Mouse (Mus musculus): ENCODE measurements around the gene Enkd1. TPM values are rescaled to one million over a fixed set of nuclear protein-coding genes. Genes with fewer than 3 reads are reported as not detected.

Enkd1 gene
- polyA plus RNA-seq, 1 experiment from 2014 or later: 54.3 TPM

DNA sequence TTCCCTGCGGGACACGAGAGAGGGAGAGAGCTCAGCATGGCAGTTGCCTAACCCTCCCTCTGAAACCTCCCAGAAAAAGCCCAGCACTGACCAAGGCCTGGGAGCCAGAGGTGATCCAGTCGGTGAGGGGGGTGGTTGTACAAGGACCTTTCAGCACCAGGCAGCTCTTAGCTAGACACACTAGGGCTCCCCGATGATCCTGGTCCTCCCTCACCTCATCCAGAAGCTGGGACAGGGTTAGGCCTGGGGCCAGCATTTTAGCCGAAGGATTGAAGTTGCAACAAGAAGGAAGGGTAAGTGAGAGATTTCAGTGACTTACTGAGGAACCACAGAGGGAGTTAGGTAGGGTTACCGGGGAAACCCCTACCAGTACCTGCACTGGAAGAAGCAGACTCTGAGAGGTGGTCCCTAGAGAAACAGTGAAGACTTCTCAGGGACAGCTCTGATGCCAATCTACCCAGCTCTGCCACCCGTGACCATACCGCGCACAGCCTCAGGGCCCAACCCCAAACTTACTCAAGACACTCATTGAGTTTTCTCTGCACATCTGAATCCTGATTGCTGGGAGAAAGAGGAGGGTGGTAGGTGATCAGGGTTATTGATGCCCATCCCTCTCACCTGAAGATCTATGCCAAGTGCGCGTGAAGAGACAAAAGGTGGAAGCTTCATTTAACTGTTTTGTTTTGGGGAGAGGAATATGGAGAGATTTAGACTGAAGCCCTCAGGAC, 8.4 kb downstream of the Enkd1 start:
- peaks cover 11% of the 10 kb centered on the region for H3K27me3 ChIP-seq (ENCODE audit: poor library complexity, severe bottlenecking)
- peak overlapping the region; percentile 77 for H3K4me3 ChIP-seq
- peaks cover 58% of the 10 kb centered on the region for H3K36me3 ChIP-seq (replicated peaks)
- H3K9me3 ChIP-seq: no peaks in the 10 kb centered on the region
- peaks cover 37% of the 10 kb centered on the region for H3K4me1 ChIP-seq
- no peak overlapping the region; the same call in 1 of the 2 replicates for H3K27ac ChIP-seq
- DNase-seq (ENCODE audit: extremely low spot score, low spot score): no peak
- WGBS: 87% methylated on average over 11 of the region's 11 CpGs

DNA sequence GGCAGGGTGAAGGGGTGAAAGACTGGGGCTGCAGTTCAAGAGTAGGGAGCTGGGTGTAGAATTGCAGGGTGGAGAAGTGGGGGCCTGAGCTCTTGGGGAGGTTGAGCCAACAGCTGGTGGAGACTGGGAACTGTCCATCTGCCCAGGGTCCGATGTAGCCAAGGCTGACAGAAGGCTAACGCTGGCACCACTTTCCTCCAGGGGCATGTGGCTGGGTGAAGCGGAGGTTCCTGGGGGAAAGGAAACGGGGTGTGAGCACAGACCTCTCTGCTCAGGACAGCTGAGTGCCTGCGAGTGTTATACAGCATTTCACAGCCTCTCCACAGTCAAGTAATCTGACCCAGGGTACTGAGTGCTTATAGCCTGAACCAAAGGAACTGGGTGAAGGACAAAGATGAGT, 9.3 kb downstream of the Enkd1 start:
- no peak for DNase-seq (ENCODE audit: extremely low spot score, low spot score)
- Histone ChIP-seq H3K4me3 (no peak overlapping the region), H3K9me3 (no peaks in the 10 kb centered on the region), H3K27me3 (ENCODE audit: poor library complexity, severe bottlenecking) (peaks cover 20% of the 10 kb centered on the region), H3K4me1 (peaks cover 42% of the 10 kb centered on the region), H3K36me3 (replicated peaks) (peaks cover 49% of the 10 kb centered on the region), H3K27ac (no peak overlapping the region)
- 95% methylated on average over 5 of the region's 5 CpGs for WGBS

DNA sequence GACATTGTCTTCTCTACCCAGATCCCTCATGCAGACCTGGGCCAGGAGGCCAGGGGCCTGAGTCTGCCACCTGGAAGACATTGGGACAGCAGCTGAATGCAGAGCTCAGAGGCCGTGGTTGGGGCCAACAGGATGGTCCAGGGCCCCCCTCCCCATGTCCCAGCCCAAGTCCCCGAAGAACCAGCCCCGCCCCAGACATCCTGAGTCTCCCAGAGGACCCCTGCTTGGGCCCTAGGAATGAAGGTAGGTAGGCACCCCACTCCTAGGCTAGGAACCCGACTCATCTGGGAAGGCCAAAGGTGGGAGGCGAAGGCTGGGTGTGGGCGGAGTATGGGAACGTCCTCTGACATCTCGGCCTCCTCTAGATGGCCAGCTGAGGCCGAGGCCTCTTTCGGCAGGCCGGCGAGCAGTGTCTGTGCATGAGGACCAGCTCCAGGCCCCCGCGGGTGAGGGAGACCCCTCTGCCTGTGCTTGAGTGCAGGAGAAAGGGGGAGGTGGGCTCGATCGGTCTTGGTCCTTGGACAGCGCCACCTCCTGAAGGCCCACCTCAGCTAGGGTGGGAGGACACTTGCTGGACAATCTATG, 10.7 kb downstream of the Enkd1 start:
- Histone ChIP-seq H3K9me3 (peaks cover 7% of the 10 kb centered on the region), H3K27me3 (ENCODE audit: poor library complexity, severe bottlenecking) (peaks cover 20% of the 10 kb centered on the region), H3K4me3 (0 out of 2 replicates have a peak overlapping the region, but pooled peaks have one; percentile 2), H3K4me1 (peaks cover 39% of the 10 kb centered on the region), H3K36me3 (replicated peaks) (peaks cover 41% of the 10 kb centered on the region), H3K27ac (no peak overlapping the region)
- no peak for DNase-seq (ENCODE audit: extremely low spot score, low spot score)
- whole genome bisulfite sequencing: 91% methylated on average over 17 of the region's 17 CpGs

DNA sequence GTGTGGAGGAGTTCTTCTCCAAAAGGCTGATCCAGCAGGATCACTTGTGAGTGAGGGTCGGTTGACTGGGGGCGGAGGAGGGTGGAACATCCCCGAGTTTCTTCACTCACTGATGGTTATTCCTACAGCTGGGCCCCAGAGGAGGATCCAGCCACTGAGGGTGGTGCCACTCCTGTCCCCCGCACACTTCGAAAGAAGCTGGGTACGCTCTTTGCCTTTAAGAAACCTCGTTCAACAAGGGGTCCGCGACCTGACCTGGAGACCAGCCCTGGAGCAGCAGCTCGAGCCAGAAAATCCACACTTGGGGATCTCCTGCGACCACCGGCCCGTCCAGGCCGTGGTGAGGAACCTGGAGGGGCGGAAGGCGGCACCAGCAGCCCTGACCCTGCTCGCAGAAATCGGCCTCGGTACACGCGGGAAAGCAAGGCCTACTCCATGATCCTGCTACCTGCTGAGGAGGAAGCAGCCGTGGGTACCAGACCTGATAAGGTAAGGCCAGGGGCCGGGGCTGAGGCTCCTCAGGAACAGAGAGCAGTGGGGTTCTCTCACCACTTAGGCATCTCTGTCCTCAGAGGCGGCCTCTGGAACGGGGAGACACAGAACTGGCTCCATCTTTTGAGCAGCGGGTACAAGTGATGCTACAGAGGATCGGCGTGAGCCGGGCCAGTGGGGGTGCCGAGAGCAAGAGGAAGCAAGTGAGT, 12.8 kb downstream of the Enkd1 start:
- Histone ChIP-seq H3K4me3 (no peak overlapping the region), H3K4me1 (peaks cover 24% of the 10 kb centered on the region), H3K27me3 (ENCODE audit: poor library complexity, severe bottlenecking) (peaks cover 21% of the 10 kb centered on the region), H3K36me3 (replicated peaks) (peaks cover 37% of the 10 kb centered on the region), H3K27ac (no peak overlapping the region), H3K9me3 (peaks cover 7% of the 10 kb centered on the region)
- WGBS: 82% methylated on average over 30 of the region's 30 CpGs
- no peak for DNase-seq (ENCODE audit: extremely low spot score, low spot score)

DNA sequence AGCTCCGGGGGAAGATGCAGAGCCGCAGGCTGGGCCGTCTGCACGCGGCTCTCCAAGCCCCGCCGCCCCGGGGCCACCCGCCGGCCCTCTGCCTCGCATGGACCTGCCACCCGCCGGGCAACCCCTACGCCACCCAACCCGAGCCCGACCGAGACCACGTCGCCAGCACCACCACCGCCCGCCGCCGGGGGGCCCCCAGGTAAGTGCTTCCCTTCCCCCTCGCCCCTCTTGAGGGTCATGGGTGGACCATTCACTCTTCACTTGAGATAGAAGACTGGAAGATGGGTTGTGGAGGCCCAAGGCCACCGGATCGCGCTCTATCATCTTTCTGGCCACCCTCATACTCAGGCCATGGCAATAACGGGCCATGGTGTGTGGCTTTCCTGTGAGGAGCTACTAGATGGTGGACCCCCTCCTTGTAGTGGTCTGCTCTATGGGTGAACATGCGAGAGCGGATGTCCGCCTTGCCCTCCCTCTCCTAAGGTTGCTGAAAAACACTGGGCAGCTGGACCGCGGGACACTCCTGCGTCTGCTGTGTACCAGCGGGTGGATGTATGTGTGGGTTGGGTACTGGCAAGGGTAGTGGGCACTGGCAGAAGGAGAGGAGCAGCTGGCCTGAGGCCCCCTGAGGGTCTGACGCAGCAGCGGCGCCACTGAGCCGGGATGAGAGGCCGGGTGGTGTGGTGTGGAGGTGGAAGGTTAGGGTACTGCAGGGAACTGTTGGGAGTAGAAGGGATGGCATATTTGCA, 13.8 kb downstream of the Enkd1 start:
- 7% methylated on average over 40 of the region's 40 CpGs for WGBS
- H3K4me1 ChIP-seq: peaks cover 16% of the 10 kb centered on the region
- H3K9me3 ChIP-seq: peaks cover 7% of the 10 kb centered on the region
- H3K36me3 ChIP-seq (replicated peaks): peaks cover 34% of the 10 kb centered on the region
- peaks cover 28% of the 10 kb centered on the region for H3K27me3 ChIP-seq (ENCODE audit: poor library complexity, severe bottlenecking)
- DNase-seq (ENCODE audit: extremely low spot score, low spot score): no peak
- H3K4me3 ChIP-seq: peak overlapping the region; percentile 59
- H3K27ac ChIP-seq: peak overlapping the region; percentile 70; the same call in 1 of the 2 replicates

DNA sequence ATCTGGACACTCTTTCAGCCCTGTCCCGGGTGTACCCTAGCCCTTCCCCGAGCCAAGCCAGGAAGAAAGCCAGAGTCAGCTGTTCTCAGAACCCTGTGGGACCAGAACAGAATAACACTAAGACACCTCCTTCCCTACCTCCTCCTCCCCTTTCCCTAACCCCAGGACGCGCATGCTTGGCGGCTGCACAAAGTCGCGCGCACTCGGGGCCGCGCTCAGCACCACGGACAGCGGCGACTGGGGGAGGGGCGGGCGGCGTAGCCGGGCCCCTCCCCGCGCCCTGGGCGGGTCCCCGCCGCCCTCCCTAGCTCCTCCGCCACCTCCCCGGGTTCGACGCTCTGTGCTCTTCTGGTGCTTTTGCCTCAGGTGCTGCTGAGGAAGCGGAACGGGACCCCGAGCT, 14.4 kb downstream of the Enkd1 start:
- Histone ChIP-seq H3K4me1 (peaks cover 17% of the 10 kb centered on the region), H3K9me3 (peaks cover 7% of the 10 kb centered on the region), H3K27ac (peak overlapping the region; percentile 70; the same call in 1 of the 2 replicates), H3K4me3 (peak overlapping the region; percentile 59), H3K36me3 (replicated peaks) (peaks cover 30% of the 10 kb centered on the region), H3K27me3 (ENCODE audit: poor library complexity, severe bottlenecking) (peaks cover 28% of the 10 kb centered on the region)
- 4% methylated on average over 30 of the region's 30 CpGs for WGBS
- peak; percentile 69 for DNase-seq (ENCODE audit: extremely low spot score, low spot score)

DNA sequence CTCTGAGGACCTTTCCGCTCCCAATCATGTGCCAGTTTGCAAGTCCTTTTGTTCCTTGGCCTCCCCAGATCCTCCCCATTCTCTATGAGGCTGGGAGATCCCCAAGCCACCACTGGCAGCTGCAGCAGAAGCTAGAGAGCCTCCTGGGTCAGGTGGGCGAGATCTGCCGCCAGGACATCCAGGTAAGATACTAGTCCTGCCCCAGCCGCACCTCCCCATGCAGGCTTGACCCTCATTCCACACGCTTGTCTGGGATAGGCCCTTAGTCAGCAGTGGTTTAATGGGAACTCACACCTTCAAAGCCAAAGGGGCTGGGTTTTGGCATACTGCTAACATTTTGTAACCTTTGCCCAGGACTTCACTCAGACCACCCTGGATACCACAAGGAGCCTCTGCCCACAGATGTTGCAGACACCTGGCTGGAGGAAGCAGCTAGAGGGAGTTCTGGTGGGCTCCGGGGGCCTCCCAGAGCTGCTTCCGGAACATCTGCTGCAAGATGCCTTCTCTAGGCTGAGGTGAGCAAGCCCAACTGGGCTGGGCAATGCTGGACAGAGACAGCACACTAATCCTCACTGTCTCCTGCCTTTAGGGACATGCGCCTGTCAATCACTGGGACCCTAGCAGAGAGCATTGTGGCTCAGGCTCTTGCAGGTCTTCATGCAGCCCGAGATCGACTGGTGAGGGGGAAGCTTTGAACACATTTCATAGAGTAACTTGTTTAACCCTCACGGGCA, 15.4 kb downstream of the Enkd1 start:
- peaks cover 17% of the 10 kb centered on the region for H3K4me1 ChIP-seq
- peaks cover 28% of the 10 kb centered on the region for H3K27me3 ChIP-seq (ENCODE audit: poor library complexity, severe bottlenecking)
- no peak overlapping the region for H3K27ac ChIP-seq
- 92% methylated on average over 11 of the region's 11 CpGs for WGBS
- no peak overlapping the region for H3K4me3 ChIP-seq
- no peak for DNase-seq (ENCODE audit: extremely low spot score, low spot score)
- peaks cover 7% of the 10 kb centered on the region for H3K9me3 ChIP-seq
- H3K36me3 ChIP-seq (replicated peaks): peaks cover 20% of the 10 kb centered on the region

DNA sequence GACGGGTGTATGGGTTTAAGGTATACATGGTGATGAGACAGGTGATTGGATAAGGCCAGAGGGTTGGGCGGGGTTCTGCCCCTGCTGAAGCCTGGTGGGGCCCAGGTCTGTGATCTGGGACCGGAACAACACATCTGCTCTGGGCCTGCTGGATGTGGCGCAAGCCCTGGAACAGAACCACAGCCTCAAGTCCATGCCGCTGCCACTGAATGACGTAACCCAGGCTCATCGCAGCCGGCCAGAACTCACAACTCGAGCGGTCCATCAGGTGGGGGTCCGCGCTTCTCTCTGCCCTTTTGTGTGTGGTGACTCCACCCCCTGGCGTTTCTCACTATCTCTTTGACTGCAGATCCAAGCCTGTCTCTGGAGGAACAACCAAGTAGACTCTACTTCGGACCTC, 17.0 kb downstream of the Enkd1 start:
- 85% methylated on average over 14 of the region's 14 CpGs for WGBS
- no peak for DNase-seq (ENCODE audit: extremely low spot score, low spot score)

DNA sequence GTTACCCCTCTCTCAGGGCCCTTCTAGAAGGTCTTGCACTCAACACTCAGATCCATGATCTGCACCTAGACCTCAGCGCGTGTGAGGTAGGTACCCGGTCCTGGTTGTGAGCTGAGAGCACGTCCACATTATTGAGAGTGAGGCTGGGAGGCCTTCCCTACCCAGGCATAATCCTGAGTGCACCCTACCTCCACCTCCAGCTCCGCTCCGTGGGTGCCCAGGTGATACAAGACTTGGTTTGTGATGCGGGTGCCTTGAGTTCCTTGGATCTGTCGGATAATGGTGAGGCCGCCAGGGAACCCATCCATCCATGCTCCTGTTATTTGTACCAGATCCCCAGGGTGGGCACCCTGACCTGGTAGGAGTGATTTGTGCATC, 18.0 kb downstream of the Enkd1 start:
- WGBS: 89% methylated on average over 9 of the region's 9 CpGs

More for the DNA sequence above, 17.0 kb downstream of the Enkd1 start:
- no peak overlapping the region for H3K27ac ChIP-seq
- peaks cover 28% of the 10 kb centered on the region for H3K27me3 ChIP-seq (ENCODE audit: poor library complexity, severe bottlenecking)
- peaks cover 7% of the 10 kb centered on the region for H3K9me3 ChIP-seq
- H3K4me3 ChIP-seq: no peak overlapping the region
- H3K36me3 ChIP-seq (replicated peaks): peaks cover 7% of the 10 kb centered on the region
- peaks cover 22% of the 10 kb centered on the region for H3K4me1 ChIP-seq

DNA sequence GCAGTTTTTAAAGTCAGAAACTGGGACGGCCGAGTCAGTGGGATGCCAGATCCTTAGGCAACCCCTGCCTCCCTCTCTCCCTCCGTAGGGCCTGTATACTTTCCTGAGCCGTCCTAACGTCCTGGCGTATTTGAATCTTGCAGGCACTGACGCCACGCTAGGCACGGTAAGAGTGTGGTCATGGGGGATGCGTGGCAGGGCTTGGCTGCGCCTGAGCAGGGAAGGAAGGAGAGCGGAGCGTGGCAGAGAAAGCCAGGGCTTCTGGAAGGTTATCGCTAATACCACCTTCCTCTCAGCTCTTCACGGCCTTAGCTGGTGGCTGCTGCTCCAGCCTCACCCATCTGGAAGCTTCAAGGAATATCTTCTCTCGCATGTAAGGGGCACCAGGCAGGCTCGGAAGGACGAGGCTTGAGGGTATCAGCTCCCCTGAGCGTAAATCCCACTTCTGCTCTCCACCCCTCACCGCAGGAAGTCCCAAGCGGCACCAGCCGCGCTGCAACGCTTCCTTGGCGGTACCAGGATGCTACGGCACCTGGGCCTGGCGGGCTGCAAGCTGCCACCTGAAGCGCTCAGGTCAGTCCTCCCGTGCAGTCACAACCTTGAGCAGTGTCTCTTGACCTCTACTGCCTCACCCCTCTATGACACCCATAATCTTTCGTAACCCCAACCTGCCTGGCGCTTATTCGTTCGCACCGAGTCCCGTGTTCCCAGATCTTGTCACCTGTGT, 18.6 kb downstream of the Enkd1 start:
- H3K4me1 ChIP-seq: peaks cover 26% of the 10 kb centered on the region
- no peak for DNase-seq (ENCODE audit: extremely low spot score, low spot score)
- peaks cover 11% of the 10 kb centered on the region for H3K36me3 ChIP-seq (replicated peaks)
- WGBS: 62% methylated on average over 35 of the region's 35 CpGs
- no peak overlapping the region for H3K4me3 ChIP-seq
- H3K27me3 ChIP-seq (ENCODE audit: poor library complexity, severe bottlenecking): peaks cover 15% of the 10 kb centered on the region
- no peak overlapping the region for H3K27ac ChIP-seq
- peaks cover 7% of the 10 kb centered on the region for H3K9me3 ChIP-seq

More for the DNA sequence above, 18.0 kb downstream of the Enkd1 start:
- no peak for DNase-seq (ENCODE audit: extremely low spot score, low spot score)
- Histone ChIP-seq H3K36me3 (replicated peaks) (peaks cover 7% of the 10 kb centered on the region), H3K27me3 (ENCODE audit: poor library complexity, severe bottlenecking) (peaks cover 20% of the 10 kb centered on the region), H3K4me1 (peaks cover 30% of the 10 kb centered on the region), H3K9me3 (peaks cover 7% of the 10 kb centered on the region), H3K27ac (no peak overlapping the region), H3K4me3 (no peak overlapping the region)

DNA sequence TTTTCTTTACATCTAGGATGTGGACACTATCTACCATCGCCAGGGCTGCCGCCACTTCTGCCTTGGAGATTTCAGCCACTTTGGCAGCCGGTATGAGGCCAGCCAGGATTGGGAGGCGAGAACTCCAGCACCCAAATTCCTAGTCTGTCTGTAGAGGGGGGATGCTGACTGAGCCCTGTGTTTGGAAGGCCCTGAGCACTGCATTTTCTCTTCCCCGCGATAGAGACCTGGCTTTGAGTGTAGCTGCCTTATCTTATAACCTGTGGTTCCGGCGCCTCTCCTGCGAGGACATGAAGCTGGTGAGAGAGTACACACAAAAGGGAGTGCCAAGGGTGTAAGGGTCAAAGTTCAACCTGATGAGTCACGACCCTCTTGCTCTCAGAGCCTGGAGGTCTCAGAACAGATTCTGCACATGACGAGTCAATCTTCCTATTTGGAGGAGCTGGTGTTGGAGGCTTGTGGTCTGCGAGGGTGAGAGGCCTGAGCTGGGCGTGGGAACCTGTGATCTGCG, 19.7 kb downstream of the Enkd1 start:
- H3K27ac ChIP-seq: no peak overlapping the region
- DNase-seq (ENCODE audit: extremely low spot score, low spot score): no peak
- peaks cover 23% of the 10 kb centered on the region for H3K36me3 ChIP-seq (replicated peaks)
- peaks cover 7% of the 10 kb centered on the region for H3K9me3 ChIP-seq
- 72% methylated on average over 14 of the region's 14 CpGs for WGBS
- H3K4me3 ChIP-seq: no peak overlapping the region
- H3K27me3 ChIP-seq (ENCODE audit: poor library complexity, severe bottlenecking): 0 out of 2 replicates have a peak, but pooled peaks cover 8% of the 10 kb centered on the region
- H3K4me1 ChIP-seq: peaks cover 15% of the 10 kb centered on the region

Measured in forebrain, embryonic 10.5 days (tissue).